Mouse (Mus musculus): ENCODE measurements at regions not wholly inside any gene's neighbourhood (a gene's known extent, or its start where the extent isn't known, plus 50 kb on each side); places are given as distances from the start of the nearest gene placed in this dataset.

GRCm38 (mm10) chr2:148505651-148506050 lies 62.3 kb upstream of the Cd93 start:
- TF ChIP-seq CTCF (IDR thresholded peaks at IDR 0.05; ENCODE audit: insufficient read depth, low read length) (no peak), POLR2A (IDR thresholded peaks at IDR 0.05; ENCODE audit: borderline replicate concordance, extremely low read depth, low read depth, low read length) (no peak)

Measured in lung, adult 2 months (tissue).